ENCODE assay signal across 31 mouse cellular contexts in genomic region chr16:11360576-11360975, GRCm38 (mm10). TPM values are rescaled to one million over a fixed set of nuclear protein-coding genes. Genes with fewer than 3 reads are reported as not detected.
"Had no signal": no experiment of that assay in that cellular context is flagged by ENCODE, and none has a peak within 500 bp of the region (broad histone marks: within the 10 kb centered on the region; RNA-seq: fewer than 3 reads in every experiment).

No protein-coding gene starts in this region.

RNA-seq across cellular contexts. Expression of gene Tnfrsf17, which starts 47.0 kb away (rescaled TPM):
- total RNA-seq: heart, postnatal 10 days; heart, postnatal 14 days; heart, postnatal 25 days; heart, postnatal 36 days; heart, postnatal 4 days; hematopoietic stem cell, adult 5-6 weeks; layer of hippocampus, adult 2 months; layer of hippocampus, postnatal 10 days; layer of hippocampus, postnatal 14 days; layer of hippocampus, postnatal 25 days; layer of hippocampus, postnatal 36 days; left cerebral cortex, adult 2 months had no signal
- polyA plus RNA-seq: heart, embryonic 12.5 days; heart, embryonic 13.5 days; heart, embryonic 14.5 days; heart, embryonic 16.5 days; heart, postnatal 0 days; hindbrain, embryonic 10.5 days; hindbrain, embryonic 12.5 days; hindbrain, embryonic 13.5 days; hindbrain, embryonic 14.5 days; hindbrain, postnatal 0 days; inflammation-experienced regulatory T-cells, adult 6 months; intestine, embryonic 14.5 days; intestine, embryonic 15.5 days; intestine, embryonic 16.5 days; intestine, postnatal 0 days; kidney, embryonic 14.5 days; kidney, embryonic 15.5 days; kidney, embryonic 16.5 days; kidney, postnatal 0 days had no signal
